Mouse (Mus musculus) c-Kit-positive CD71-positive TER-119-negative erythroid progenitor cells, embryonic 14.5 days (primary cell): ENCODE measurements around the gene Bank1.

Source experiments
- DNase-seq: peaks from one replicate; pipeline ENCODE4 v3.0.0-alpha.2; 2013; ENCODE audit warnings: low read depth

Bank1 gene

GRCm38 (mm10) chr3:136252820-136253219 is 73.0 kb downstream of the Bank1 start:
- no peak for DNase-seq

GRCm38 (mm10) chr3:136251578-136251977 is 74.3 kb downstream of the Bank1 start:
- no peak for DNase-seq

GRCm38 (mm10) chr3:136247331-136247730 is 78.5 kb downstream of the Bank1 start:
- no peak for DNase-seq

GRCm38 (mm10) chr3:136244931-136245330 is 80.9 kb downstream of the Bank1 start:
- no peak for DNase-seq

- no peak for DNase-seq
Measured at GRCm38 (mm10) chr3:136238790-136239189, 87.1 kb downstream of the Bank1 start.

- no peak for DNase-seq
Measured at GRCm38 (mm10) chr3:136233507-136233906, 92.4 kb downstream of the Bank1 start.

- no peak for DNase-seq
Measured at GRCm38 (mm10) chr3:136230602-136231151, 95.2 kb downstream of the Bank1 start.

- no peak for DNase-seq
Measured at GRCm38 (mm10) chr3:136189661-136190228, 136.1 kb downstream of the Bank1 start.

GRCm38 (mm10) chr3:136186548-136187113 is 139.2 kb downstream of the Bank1 start:
- DNase-seq: no peak

- no peak for DNase-seq
Measured at GRCm38 (mm10) chr3:136171631-136172030, 154.2 kb downstream of the Bank1 start.

- no peak for DNase-seq
Measured at GRCm38 (mm10) chr3:136168071-136168470, 157.8 kb downstream of the Bank1 start.

- DNase-seq: no peak
Measured at GRCm38 (mm10) chr3:136166671-136167070, 159.2 kb downstream of the Bank1 start.

GRCm38 (mm10) chr3:136166033-136166361 is 159.9 kb downstream of the Bank1 start:
- no peak for DNase-seq

- DNase-seq: no peak
Measured at GRCm38 (mm10) chr3:136165167-136166032, 160.5 kb downstream of the Bank1 start.

GRCm38 (mm10) chr3:136158059-136158458 is 167.8 kb downstream of the Bank1 start:
- DNase-seq: no peak

- DNase-seq: no peak
Measured at GRCm38 (mm10) chr3:136155555-136155954, 170.3 kb downstream of the Bank1 start.

- no peak for DNase-seq
Measured at GRCm38 (mm10) chr3:136150886-136151285, 175.0 kb downstream of the Bank1 start.

- DNase-seq: no peak
Measured at GRCm38 (mm10) chr3:136147166-136147565, 178.7 kb downstream of the Bank1 start.

- no peak for DNase-seq
Measured at GRCm38 (mm10) chr3:136132013-136132412, 193.9 kb downstream of the Bank1 start.

GRCm38 (mm10) chr3:136115478-136116215 is 210.2 kb downstream of the Bank1 start:
- no peak for DNase-seq

- DNase-seq: no peak
Measured at GRCm38 (mm10) chr3:136109411-136110139, 216.3 kb downstream of the Bank1 start.

- no peak for DNase-seq
Measured at GRCm38 (mm10) chr3:136106452-136106851, 219.4 kb downstream of the Bank1 start.
